Mouse (Mus musculus): ENCODE data around the gene Usp49. TPM values are rescaled to one million over a fixed set of nuclear protein-coding genes. Genes with fewer than 3 reads are reported as not detected.
"Not testable (repeated sequence)": the region's sequence is repeated elsewhere in the genome, so short reads cannot be mapped to it uniquely, and the experiment has no call there.

Usp49 gene
- total and polyA plus RNA-seq, 3 experiments = 4.6 to 6.6 (median 4.8) TPM

DNA sequence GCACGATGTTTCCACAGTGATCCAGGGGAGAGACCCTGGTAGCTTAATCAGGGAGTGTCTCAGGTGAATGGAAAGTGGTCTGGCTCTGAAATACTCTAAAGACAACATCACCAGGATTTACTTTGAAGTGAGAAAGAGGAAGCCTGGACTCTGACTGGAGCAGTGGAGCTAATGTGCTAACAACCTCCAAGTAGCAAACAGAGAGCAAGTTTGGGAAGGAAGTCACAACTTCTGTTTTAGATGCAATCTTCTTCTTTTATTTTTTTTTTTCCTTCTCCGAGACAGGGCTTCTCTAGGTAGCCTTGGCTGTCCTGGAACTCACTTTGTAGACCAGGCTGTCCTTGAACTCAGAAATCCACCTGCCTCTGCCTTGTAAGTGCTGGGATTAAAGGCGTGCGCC lies 21.3 kb upstream of the Usp49 start:
- no peak for DNase-seq

DNA sequence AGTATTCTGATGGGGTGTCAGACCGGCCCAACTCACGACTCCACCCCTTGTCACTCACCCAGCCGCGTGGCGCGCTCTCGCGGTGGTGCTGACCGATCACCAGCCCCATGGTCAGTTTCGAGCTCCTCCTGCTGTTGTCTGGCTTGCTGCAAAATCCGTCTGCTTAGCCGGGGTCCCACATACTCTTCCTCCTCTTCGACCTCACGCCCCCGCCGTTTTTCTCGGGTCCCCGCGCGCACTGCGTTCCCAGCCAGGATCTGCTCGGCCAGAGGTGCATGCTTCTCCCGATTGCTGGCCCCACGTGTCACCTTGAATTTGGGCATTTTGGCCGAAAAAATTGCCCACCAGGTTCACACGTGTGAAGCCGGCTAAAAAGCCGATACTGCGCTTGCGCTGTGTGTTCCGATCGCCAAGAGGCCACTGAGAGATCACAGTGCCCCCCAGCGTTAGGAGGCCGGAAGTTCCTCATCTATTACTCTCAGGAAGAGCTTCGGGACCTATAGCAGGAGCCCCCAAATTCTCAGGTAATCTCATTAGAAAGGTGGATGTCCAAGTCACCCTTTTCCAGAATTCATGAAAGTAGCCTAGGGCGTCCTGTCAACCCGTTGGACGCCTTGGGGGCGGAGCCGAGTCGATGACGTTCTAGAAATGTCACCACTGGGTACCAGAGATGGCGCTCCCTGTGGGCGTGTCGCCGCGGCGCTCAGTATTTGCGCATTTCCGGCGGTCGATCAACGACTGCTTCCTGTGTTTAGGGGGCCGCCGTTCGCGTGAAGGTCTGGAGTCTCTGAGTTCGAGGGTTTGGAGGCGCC lies 19.4 kb upstream of the Usp49 start, which contains the start of the genes Bysl, Med20 and Gm20517:
Gene Bysl, minus strand, starts transcription at position 644 of the 812 bp plus-strand sequence.
Gene Med20, plus strand, starts transcription at position 734 of the 812 bp plus-strand sequence.
Gene Gm20517, plus strand, starts transcription at position 741 of the 812 bp plus-strand sequence.
- peak; percentile 96 for DNase-seq

DNA sequence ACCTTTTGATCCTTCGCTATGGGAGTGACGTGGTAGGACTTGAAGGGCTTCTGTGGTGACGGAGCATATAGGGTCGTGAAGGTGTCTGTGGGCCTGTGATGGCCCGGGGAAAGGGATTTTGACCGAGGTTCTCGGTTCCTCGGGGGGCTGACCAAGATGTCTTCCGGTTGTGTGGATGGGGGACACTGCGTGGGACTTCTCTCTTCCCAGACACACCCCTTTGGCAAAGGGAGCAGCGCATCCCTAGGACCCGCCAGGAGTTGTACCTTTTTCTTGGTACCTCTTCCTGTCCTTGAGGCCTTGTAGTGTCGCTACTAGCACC lies 18.9 kb upstream of the Usp49 start:
- DNase-seq = no peak

DNA sequence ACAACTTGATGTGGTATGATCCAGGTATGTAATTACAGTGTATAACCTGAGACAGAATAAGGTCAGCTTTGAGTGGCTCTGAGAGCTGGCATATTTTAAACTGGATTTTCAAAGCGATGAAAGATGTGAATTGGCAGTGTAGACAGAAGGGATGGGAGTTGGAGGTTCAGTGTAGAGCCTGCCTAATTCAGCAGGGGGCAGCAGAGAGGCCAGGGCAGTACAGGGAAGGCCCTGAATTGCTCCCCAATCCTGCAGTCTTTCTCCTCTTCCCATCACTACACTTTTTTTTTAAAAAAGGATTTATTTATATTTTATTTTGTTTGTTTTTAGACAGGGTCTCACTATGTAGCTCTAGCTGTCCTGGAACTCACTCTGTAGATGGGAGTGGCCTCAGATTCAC lies 16.5 kb upstream of the Usp49 start:
- DNase-seq = peak; percentile 55

DNA sequence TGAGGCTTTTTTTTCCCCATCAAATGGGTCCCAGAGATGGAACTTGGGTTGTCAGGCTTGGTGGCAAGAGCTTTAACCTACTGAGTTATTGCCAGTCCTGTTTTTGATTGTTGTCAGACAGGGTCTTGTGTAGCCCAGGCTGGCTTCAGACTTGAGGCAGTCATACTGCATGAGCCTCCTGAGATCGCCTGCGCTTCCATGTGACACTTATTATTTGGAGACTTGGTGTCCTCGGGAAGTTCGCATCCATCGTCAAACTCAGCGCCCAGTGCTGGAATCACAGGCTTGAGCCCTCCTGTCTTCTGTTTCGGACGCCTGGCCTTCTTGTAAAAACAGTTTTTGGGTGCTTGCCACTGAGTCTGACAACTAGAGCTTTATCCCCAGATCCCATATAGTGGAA lies 14.4 kb upstream of the Usp49 start:
- DNase-seq = no peak

DNA sequence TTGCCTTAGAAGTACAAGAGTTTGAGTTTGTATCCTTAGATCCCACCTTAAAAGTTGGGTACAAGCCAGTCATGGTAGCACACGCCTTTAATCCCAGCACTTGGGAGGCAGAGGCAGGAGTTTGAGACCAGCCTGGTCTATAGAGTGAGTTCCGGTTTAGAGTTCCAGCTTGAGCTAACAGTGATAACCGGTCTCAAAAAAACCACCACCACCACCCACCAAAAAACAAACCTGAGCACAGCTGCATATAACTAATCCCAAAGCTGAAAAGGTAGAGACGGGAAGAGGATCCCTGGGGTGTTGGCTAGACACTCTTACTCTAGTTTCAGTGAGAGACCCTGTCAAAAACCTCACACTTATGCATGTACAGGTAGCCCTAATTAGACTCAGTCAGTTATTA lies 13.8 kb upstream of the Usp49 start:
- DNase-seq = no peak

DNA sequence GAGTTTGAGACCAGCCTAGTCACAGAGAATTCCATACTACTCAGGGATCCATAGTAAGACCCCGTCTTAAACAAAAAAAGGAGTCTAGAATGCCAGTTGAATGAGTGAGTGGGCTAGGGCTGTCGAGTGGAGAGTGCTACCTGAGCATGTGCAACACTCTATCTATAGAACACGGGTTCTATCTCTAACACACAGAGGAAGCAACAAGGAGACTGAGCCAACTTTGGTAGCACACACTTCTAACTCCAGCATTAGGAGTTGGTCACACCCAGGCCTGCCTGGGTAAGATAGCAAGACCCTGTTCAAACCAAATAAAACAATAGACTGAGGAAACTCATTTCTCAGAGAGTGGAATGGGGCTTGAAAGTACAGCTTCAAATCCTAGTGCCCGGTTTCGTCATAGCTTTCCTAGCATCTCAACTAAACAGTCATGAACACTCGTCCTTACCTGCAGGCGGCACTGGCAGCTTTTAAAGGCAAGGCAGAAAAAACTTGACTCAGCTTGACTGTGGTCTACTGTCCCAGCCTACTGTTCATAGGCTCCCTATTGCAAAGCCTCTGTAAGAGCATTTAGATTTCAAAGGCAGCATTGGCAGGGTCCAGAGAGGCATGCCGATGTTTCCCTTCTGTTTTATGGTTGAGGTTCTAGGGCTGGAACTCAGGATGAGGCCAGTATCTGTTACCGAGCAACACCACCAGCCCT lies 12.7 kb upstream of the Usp49 start:
- no peak for DNase-seq

DNA sequence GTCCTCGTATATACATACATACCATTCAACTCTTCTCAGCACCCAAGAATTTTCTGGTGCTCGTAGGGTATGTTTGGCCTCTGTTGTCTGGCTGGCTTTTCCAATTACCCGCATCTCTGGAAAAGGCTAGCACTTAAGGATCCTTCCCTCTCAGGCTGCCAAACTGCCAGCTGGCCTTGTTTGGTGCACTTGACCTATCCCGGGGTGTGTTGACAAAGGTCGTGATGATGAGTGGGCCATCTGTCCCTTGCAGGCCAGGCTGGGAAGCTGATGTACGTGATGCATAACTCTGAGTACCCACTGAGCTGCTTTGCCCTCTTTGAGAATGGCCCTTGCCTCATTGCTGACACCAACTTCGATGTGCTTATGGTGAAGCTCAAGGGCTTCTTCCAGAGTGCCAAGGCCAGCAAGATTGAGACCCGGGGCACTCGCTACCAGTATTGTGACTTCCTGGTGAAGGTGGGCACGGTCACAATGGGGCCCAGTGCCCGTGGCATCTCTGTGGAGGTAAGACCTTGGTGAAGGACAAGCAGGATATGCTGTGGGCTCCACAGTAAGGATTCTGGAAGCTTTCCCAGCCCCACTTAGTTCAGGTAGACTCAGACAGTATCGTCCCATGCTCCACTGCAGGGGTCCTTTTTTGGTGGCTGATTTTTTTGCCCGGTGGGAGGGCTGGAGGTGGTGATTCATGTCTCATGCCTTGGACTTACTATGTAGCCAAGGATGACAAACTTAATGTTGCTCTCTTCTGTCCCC lies 11.8 kb upstream of the Usp49 start:
- peak; percentile 64 for DNase-seq

DNA sequence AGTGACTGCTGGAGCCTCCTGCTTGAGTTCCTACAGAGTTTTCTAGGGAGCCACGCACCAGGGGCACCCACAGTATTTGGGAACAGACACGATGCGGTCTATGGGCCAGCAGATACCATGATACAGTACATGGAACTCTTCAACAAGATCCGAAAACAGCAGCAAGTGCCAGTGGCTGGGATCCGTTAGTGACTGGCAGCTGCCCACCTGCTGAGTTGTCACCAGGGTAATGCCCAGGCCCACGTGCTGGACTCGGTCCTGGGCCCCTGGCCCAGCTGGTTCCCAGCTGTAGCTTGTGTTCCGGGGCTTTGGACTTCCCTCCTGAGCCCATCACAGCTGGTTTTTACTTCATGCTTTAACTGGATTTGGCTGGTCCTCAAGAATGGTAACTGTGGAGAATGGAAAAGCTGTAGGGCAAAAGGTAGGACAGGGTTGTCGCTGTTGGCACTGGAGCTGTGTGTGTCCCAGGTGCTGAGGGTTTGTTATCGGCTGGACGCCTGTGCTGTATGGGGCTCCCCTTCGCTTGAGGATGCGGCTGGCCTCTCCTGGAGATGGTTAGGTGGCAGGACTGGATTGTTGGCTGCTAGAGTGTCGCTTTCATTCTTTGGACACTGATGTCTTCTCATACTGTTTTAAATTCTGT lies 7.5 kb upstream of the Usp49 start:
- DNase-seq = no peak

DNA sequence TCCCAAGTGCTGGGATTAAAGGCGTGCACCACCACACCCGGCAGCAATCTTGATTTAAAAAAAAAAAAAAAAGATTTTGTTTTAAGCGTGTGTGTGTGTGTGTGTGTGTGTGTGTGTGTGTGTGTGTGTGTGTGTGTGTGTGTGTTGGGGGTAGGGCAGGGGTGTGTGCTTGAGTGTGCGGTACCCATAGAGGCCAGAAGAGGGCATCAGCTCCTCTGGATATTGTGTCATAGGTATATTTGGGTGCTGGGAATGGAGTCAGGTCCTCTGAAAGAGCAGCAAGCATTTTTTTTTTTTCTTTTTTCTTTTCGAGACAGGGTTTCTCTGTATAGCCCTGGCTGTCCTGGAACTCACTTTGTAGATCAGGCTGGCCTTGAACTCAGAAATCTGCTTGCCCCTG lies 5.9 kb upstream of the Usp49 start:
- DNase-seq = not testable (repeated sequence)

DNA sequence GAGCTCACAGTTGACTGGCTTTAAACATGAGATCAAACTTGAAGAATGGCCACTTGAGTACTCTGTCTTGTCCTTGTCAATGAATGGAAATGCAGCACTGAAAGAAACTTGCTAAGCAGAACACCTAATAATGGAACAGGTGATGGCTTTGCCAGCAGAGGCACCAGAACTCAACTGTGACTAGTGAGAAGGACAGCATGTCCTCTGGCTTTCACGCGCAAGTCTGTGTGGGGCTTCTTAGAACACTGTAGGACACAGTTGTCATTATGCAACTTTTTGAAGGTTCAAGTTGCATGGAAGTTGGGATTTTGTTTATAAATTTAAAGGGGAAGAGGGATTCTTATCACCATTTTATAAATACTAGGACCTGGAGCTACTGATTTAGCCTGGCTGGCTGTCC lies 5.4 kb upstream of the Usp49 start:
- DNase-seq = no peak

DNA sequence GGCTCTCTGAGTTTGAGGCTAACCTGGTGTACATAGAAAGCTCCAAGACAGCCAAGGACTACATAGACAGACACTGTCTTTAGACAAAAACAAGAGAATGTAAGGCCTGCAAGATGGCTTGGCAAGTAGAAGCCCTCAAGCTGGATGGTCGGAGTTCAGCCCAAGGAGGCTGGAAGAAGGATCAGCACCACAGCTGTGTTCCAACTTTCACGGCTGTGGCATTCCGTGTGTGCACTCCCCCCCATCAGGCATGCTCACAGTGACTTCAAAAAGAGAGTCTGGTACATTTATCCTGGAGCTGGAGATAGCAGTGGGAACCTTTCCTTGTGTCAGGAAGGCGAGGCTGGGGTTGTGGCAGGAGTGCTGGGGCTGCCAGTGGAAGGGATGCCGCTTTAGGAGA lies 4.5 kb upstream of the Usp49 start:
- DNase-seq = no peak

DNA sequence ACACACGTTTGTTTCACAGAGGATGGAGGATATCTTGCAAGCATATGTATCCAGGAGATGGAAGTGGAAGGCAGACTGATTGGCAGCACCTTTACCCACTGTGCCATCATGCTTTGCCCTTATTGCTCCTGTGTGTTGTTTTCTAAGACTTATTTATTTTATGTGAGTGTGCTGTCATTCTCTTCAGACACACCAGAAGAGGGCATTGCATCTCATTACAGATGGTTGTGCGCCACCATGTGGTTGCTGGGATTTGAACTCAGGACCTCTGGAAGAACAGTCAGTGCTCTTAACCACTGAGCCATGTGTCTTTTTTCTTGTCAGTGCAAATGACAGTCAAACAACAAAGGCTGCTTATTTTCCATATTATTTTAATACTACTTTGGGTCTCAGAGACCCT lies 2.7 kb upstream of the Usp49 start:
- no peak for DNase-seq

DNA sequence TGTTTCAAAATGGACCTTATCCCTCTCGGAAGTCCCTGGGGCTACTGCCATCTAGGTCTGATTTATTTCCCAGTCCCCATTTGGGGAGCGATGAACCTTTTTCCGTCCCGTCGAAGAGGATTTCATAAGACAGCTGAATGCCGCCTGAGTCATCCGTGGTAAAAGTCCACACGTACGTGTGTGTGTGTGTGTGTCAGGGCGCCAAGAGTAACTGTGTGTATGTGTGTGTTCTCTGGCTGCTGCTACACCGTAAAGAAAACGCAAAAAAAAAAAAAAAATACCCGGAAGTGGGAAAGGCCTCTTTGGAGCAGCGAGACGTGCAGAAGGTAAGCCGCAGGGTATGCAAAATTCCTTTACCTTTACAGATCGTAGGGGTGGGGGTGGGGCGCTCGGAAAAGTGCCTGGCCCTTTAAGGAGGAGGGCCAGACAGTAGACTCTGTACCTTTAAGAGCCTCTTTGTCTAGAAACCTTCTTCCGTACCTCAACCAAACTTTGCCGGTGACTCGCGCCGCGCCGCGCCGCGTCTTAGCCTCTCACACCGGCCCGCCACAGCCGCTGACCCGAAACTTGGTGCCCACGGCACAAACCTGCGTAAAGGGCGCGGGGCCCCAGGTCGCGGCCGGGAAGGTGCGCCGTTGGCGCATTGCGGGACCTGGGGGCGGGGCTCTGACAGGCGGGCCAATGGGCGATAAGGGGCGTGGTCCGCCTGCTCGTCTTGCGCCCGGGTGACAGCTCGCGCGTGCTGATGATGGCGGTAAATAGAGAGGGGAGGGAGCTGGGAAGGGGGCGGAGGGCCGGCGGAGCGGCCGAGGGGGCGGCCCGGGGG lies 1.4 kb upstream of the Usp49 start:
- peak; percentile 97 for DNase-seq

DNA sequence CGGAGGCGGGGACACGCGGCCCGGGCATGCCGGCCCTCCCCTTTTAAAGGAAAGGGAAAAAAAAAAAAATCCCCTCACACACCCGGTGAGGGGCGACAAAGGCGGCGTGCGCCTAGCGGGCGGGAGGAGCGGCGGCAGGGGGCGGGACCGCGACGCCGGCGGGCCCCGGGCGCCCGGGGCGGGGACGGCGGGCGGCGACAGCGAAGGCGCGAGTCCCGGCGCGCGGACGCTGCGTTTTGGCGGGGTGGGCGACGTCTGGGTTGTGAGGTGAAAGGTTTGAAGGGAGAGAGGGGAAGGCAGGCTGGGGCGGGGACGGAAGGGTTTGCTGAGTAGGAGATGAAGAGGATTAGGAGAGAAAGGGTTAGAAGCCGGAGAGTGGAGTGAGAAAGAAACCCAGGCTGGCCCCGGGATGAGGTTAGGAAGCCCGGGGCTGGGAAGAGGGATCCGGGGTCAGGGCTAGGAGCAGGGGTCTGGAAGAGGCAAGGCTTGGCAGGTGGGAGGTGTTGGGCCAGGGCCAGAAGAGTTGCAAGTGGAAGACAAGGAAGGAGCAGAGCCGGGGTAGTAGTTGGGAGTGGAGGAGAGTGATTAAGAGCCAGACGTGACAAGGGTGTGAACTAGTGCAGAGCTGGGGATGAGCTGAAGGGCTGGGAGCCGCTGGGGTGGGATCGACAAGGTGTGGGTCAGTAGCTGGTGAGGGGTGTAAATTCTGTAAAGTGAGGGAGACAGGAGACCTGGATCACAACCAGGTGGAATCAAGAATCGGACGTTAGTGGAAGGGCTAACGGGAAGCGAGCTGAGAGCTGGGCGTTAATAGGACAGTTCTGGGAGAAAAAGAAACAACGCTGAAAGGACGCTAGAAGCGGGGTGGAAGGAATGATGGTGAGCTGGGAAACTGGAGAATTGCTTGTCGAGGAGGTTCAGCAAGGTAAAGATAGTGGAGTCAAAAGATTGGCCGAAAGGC lies 493 bp upstream of the Usp49 start:
- no peak for DNase-seq

DNA sequence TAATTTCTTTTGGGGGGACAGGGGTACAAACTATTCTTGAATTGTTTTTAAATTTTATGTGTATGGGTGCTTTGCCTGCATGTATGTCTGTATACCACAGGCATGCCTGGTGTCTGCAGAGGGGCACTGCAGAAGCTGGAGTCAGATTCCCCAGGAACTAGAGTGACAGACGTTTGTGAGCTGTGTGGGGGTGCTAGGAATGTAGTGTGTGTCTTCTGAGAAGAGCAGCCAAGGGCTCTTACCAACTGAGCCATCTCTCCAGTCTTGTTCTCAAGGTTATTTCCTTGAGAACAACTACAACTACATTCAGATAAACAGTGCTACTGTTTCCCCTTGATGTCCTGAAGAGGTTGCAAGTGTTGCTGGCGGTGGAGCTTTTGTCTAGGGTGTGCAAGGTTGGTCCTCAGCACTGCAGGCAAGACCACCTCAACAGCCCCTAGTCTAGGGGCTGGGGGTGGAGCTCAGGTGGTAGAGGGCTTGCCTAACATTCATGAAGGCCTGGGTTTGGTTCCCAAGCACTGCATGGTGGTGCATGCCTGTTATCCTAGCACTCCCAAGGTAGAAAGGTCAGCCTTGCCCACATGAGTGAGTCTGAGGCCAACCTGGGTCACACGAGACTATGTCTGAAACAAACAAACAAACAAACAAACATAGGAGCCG lies 1.8 kb downstream of the Usp49 start:
- DNase-seq = no peak

DNA sequence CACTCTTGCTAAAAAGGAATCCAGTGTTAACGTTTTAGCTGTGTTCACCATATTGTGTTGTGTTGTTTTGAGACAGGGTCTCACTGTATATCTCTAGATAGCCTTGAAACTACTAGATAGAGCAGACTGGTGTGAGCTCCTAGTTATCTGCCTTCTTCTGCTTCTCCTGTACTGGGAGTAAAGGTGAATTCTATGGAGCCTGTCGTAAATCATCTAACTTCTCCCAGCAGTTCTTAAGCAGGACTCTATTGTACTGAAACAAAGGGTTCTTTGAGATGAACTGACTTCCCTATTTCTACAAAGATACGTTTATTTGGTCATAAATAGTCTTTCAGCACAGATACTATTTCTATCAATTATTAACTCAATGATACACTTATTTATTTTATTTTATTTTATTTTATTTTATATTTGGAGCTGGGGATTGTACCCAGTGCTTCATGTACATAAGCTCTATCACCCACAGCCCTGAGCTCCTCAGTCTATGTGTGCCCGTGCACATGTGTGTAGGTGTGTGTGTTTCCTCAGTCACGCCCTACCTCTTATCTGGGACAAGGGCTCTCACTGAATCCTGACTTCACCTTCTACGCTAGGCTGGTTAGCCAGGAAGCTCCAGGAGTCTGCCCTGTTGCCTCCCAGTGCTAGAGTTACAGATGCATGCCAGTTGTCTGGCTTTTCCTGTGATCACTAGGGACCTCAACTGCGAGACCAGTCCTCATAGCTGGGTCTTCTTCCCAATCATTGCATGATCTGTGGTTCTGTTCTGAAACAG lies 3.7 kb downstream of the Usp49 start:
- DNase-seq = no peak

DNA sequence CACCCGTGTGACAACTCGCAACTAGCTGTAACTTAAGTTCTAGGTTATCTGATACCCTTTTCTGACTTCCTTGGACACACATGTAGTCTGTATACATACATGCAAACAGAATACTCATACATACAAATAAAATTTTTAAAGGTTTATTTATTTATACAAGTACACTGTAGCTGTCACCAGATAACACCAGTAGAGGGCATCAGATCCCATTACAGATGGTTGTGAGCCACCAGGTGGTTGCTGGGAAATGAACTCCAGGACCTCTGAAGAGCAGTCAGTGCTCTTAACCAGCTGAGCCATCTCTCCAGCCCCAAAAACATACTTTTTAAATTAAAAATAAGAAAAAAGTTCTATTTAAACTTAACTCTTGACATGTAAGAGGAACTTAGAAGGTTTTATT lies 12.5 kb downstream of the Usp49 start:
- DNase-seq = no peak

DNA sequence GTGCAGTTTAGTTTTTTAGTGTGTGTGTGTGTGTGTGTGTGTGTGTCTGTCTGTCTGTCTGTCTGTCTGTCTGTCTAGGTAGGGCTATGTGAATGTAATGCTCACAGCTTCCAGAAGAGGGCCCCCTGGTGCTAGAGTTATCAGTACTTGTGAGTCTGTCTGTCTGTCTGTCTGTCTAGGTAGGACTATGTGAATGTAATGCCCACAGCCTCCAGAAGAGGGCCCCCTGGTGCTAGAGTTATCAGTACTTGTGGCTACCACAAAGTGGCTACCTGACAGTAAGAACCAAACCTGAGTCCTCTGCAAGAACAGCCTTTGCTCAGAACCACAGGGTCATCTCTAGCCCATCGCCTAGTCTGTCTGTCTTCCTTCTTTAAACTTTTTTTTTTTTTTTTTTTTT lies 16.2 kb downstream of the Usp49 start:
- peak; percentile 46 for DNase-seq
